Mouse (Mus musculus) CH12.LX (cell line): Measurements from ENCODE around the gene Hacl1.

Source experiments
- BHLHE40 ChIP-seq: IDR thresholded peaks from 2 replicates; pipeline ENCODE4 v1.6.1; 2011; ENCODE audit warnings: mild to moderate bottlenecking, low read depth, low read length, improper control_type of control experiment
- CTCF ChIP-seq, 2 experiments: IDR thresholded peaks in 1 of 2; conservative IDR thresholded peaks in 1 of 2; 2 replicates each; pipeline ENCODE4 v1.5.1; 2011 to 2012; ENCODE audit warnings: low read depth in 2 of 2, low read length in 2 of 2, improper control_type of control experiment in 1 of 2, inconsistent platforms in 1 of 2, mild to moderate bottlenecking in 1 of 2, moderate library complexity in 1 of 2
- E2F4 ChIP-seq: IDR thresholded peaks from 2 replicates; pipeline ENCODE4 v1.6.1; 2011; ENCODE audit warnings: low read depth, low read length, improper control_type of control experiment; ENCODE audit not compliant: insufficient replicate concordance
- EP300 ChIP-seq: IDR thresholded peaks from 2 replicates; pipeline ENCODE4 v1.6.1; 2011; ENCODE audit warnings: low read length, improper control_type of control experiment
- IRF4 ChIP-seq: IDR thresholded peaks from 2 replicates; pipeline ENCODE4 v1.6.1; 2014; ENCODE audit warnings: low read depth, mild to moderate bottlenecking, inconsistent platforms, low read length, improper control_type of control experiment
- POLR2A ChIP-seq: IDR thresholded peaks from 2 replicates; pipeline ENCODE4 v1.6.1; 2011; ENCODE audit warnings: low read depth, mild to moderate bottlenecking, improper control_type of control experiment, low read length
- POLR2AphosphoS2 ChIP-seq: IDR thresholded peaks from 2 replicates; pipeline ENCODE4 v1.6.1; 2011; ENCODE audit warnings: low read depth, low read length, improper control_type of control experiment
- TCF12 ChIP-seq: IDR thresholded peaks from 2 replicates; pipeline ENCODE4 v1.6.1; 2014; ENCODE audit warnings: low read depth, mild to moderate bottlenecking, inconsistent platforms, low read length, improper control_type of control experiment
- USF1 ChIP-seq: IDR thresholded peaks from 2 replicates; pipeline ENCODE4 v1.6.1; 2014; ENCODE audit warnings: low read depth, mild to moderate bottlenecking, inconsistent platforms, low read length, improper control_type of control experiment
- USF2 ChIP-seq: conservative IDR thresholded peaks from 2 replicates; pipeline ENCODE4 v1.6.1; 2011; ENCODE audit warnings: low read depth, low read length, improper control_type of control experiment

- TF ChIP-seq POLR2A (no peak), CTCF (conservative IDR thresholded peaks at IDR 0.05 in 1 of 2, IDR thresholded peaks at IDR 0.05 in 1 of 2; ENCODE audit: low read depth in 2 of 2, low read length in 2 of 2) (no peak), BHLHE40 (no peak), USF2 (no peak), POLR2AphosphoS2 (no peak), EP300 (no peak), USF1 (no peak), IRF4 (no peak), TCF12 (no peak), E2F4 (no peak)
Observed at GRCm38 (mm10) chr14:31570131-31570951, 70.7 kb downstream of the Hacl1 start.
